Mouse (Mus musculus) forebrain, embryonic 12.5 days (tissue): Measurements from ENCODE around the gene Nanp. TPM values are rescaled to one million over a fixed set of nuclear protein-coding genes. Genes with fewer than 3 reads are reported as not detected.

Experiments used
- ATAC-seq: fragments of 200-750 bp; cut with Nextera tagmentation; 2 replicates; pipeline ENCODE4 v1.8.0; 2017; ENCODE audit warnings: moderate TSS enrichment; ENCODE audit not compliant: low FRiP score
- H3K27ac ChIP-seq: fragments of 300-500 bp; sonication (generic); 2 replicates; pipeline ENCODE4 v1.5.1; 2016; ENCODE audit warnings: mild to moderate bottlenecking
- H3K27me3 ChIP-seq: fragments of 300-500 bp; sonication (generic); 2 replicates; pipeline ENCODE4 v1.6.1; 2016; ENCODE audit warnings: mild to moderate bottlenecking
- H3K36me3 ChIP-seq: fragments of 300-500 bp; sonication (generic); replicated peaks from 2 replicates; pipeline ENCODE4 v1.6.1; 2016; ENCODE audit warnings: mild to moderate bottlenecking
- H3K4me1 ChIP-seq: fragments of 300-500 bp; sonication (generic); 2 replicates; pipeline ENCODE4 v1.6.1; 2016
- H3K4me2 ChIP-seq: fragments of 300-500 bp; sonication (generic); 2 replicates; pipeline ENCODE4 v1.6.1; 2016; ENCODE audit warnings: mild to moderate bottlenecking, moderate library complexity
- H3K4me3 ChIP-seq: fragments of 300-500 bp; sonication (generic); replicated peaks from 2 replicates; pipeline ENCODE4 v1.5.1; 2016; ENCODE audit warnings: mild to moderate bottlenecking
- H3K9ac ChIP-seq: fragments of 300-500 bp; sonication (generic); 2 replicates; pipeline ENCODE4 v1.6.1; 2016; ENCODE audit warnings: mild to moderate bottlenecking
- H3K9me3 ChIP-seq: fragments of 300-500 bp; sonication (generic); 2 replicates; pipeline ENCODE4 v1.6.1; 2016
- WGBS: fragments of 180-500 bp; shearing (Covaris S2); methylation state at CpG from one replicate; pipeline ENCODE4 v1.1.7; 2016; 5-methylcytosine and 5-hydroxymethylcytosine counted together
- polyA plus RNA-seq: library from polyadenylated mRNA; unstranded; fragments of >200 nt; fragmentation: Nextera tagmentation; extraction: Ambion mirVana; gene quantifications from 2 replicates; pipeline ENCODE4 v1.2.1, GENCODE M21; 2016

Nanp gene
- polyA plus RNA-seq, 1 experiment from 2014 or later = 44.1 TPM

DNA sequence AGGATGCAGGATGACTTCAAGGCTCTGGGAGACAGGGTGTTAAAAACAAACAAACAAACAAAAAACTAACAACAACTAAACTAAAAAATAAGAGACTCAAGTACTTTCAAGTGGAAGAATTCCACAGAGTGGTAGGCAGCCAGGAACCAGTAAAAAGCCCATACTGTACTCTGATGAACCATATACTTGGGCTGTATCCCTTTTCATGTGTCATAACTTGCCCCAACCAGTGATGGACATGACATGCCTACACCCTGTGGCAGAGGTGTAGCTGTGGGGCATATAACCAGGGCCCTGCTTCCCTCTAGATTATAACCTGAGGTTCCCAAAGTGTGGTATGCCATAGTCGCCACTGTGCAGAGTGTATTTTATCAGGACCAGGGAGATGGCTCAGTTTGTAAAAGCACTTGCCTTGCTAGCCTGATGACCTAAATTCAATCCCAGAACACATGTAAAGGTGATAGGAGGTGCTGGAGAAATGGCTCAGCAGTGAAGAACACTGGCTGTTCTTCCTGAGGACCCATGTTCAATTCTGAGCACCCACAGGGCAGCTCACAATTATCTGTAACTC is 29.6 kb downstream of the Nanp start:
- Histone ChIP-seq H3K9ac (peak overlapping the region; percentile 89), H3K4me3 (peak overlapping the region; percentile 74), H3K9me3 (no peaks in the 10 kb centered on the region), H3K4me1 (peaks cover 23% of the 10 kb centered on the region), H3K27ac (no peak overlapping the region), H3K4me2 (peak overlapping the region; percentile 75), H3K36me3 (no peaks in the 10 kb centered on the region), H3K27me3 (no peaks in the 10 kb centered on the region)
- 82% methylated on average over 1 of the region's 1 CpGs for WGBS
- ATAC-seq = peak; percentile 79

DNA sequence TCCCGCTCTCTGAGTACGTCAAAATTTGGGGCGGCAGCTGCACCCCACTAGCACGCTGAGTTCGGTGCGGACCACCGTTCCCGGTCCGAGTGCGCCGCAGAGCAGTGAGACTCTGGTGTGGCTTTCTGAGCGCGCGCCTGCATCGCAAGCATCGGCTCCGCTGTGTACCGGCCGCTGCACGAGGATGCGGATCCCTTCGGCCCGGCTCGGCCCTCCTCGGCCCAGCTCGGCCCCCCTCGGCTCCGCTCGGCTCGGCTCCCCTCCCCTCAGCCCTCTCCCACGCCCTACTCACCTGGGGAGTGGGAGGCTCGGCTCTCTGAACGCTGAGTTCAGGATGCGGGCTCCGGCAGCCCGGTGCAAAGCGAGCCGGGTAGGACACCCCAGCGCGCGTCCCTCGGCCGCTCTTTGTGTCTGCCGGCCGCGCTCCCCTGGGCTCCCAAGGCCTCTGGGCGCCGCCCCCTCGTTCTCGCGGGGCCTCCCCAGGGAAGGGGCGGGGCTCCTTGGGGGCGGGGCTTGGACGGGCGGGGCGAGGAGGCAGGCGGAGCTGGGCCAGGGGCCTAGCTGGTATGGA is 30.2 kb downstream of the Nanp start:
- H3K9me3 ChIP-seq = no peaks in the 10 kb centered on the region
- peak overlapping the region; percentile 83 for H3K27ac ChIP-seq
- ATAC-seq = peak; percentile 92
- WGBS = under 1% methylated on average over 55 of the region's 57 CpGs
- H3K4me2 ChIP-seq = peak overlapping the region; percentile 75
- H3K9ac ChIP-seq = peak overlapping the region; percentile 89
- no peaks in the 10 kb centered on the region for H3K36me3 ChIP-seq
- no peaks in the 10 kb centered on the region for H3K27me3 ChIP-seq
- peak overlapping the region; percentile 74 for H3K4me3 ChIP-seq
- peaks cover 23% of the 10 kb centered on the region for H3K4me1 ChIP-seq

DNA sequence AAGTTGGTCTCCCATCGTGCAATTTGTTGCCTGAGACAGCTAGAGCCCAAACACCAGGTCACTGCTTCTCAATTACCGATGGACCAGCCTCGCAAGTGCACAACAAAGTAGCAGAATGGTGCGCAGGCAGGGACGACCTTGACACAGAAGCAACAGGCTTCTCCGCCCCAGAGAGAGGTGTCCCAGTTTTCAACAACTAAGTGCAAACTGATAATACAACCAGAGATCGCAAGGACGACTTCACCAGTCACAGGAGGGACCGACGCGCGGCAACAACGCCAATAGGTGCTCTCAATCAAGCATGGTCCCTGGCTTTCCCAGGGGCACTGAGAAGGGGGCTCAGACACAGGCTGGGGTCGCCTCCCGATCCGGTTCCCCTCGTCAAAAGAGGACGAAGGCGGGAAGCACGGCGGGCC is 30.7 kb downstream of the Nanp start:
- Histone ChIP-seq H3K4me2 (peak overlapping the region; percentile 75), H3K4me1 (peaks cover 23% of the 10 kb centered on the region), H3K27ac (peak overlapping the region; percentile 83), H3K4me3 (peak overlapping the region; percentile 74), H3K9me3 (no peaks in the 10 kb centered on the region), H3K9ac (peak overlapping the region; percentile 89), H3K36me3 (no peaks in the 10 kb centered on the region), H3K27me3 (no peaks in the 10 kb centered on the region)
- no peak; the same call in 1 of the 2 replicates for ATAC-seq
- WGBS = under 1% methylated on average over 21 of the region's 21 CpGs

DNA sequence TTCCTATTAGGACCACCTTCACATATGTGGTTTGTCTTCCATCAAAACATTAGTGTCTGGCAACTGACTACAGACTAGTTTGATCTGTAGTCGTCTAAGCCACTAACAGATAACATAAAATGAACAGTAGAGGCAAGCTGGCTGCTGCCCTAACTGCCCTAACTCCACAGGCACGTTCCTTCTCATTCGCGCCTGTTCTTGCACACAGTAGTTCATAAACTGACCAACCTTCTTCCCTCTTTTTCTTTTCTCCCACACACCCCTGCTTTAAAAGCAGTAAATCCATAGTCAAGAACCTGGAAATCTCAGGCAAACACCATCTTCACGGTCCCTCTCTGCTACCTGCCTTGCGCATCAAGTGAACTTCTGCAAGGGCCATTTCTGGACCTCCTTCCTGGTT is 31.2 kb downstream of the Nanp start:
- Histone ChIP-seq H3K4me1 (peaks cover 23% of the 10 kb centered on the region), H3K27me3 (no peaks in the 10 kb centered on the region), H3K36me3 (no peaks in the 10 kb centered on the region), H3K27ac (no peak overlapping the region), H3K4me2 (peak overlapping the region; percentile 75), H3K4me3 (peak overlapping the region; percentile 74), H3K9ac (peak overlapping the region; percentile 89), H3K9me3 (no peaks in the 10 kb centered on the region)
- no peak for ATAC-seq
- 42% methylated on average over 6 of the region's 6 CpGs for WGBS

DNA sequence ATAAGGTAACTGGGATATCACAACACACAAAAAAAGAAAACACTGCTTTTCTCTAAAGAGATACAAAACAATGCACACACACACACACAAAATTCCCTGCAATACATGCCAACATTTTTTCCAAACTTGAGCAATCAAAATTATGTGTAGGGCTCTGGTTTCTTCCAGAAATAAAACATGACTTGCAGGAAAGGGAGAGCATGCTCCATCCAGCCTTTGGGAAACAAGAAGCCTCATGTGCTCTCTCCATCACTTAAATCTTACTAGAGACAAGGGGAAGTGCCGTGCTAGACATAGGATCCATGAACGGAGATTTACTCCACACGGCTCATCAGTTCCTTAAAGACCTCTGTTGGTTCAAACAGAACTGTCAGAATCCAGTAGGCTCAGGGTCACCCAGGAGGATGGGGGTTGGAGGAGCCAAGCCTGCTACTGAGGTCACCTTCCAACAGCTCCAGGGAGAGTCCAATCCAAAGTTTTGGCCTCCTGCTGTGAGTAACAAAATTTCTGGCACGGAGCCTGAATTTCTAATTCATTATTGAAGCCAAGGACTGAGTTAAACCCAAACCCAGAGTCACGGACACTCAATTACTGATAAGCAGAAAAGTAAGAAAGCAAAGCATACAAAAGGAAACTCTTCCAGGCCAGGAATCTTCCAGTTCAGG is 32.8 kb downstream of the Nanp start:
- WGBS = 66% methylated on average over 5 of the region's 5 CpGs
- no peak overlapping the region for H3K27ac ChIP-seq

DNA sequence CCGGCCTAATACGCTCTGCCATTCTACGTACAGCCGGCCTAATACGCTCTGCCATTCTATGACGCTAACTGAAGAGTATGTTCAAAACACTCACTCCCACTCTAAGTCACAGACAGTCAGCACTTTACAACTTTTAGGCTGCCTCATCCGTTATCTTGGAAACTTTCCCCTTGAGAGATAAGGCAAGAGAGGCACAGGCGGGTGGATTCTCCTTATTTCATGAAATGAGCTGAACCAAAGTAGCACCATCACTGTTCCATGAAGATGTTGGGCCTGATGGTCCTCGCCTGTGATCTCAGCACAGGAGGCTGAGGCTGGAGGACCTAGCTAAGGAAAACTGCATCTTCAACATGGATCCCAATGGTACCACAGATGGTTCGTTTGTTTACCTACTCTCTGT is 34.8 kb downstream of the Nanp start:
- Histone ChIP-seq H3K4me3 (no peak overlapping the region), H3K27me3 (no peaks in the 10 kb centered on the region), H3K4me2 (no peak overlapping the region), H3K9me3 (no peaks in the 10 kb centered on the region), H3K9ac (no peak overlapping the region), H3K4me1 (peaks cover 18% of the 10 kb centered on the region), H3K36me3 (no peaks in the 10 kb centered on the region), H3K27ac (no peak overlapping the region)
- ATAC-seq = no peak
- WGBS = 93% methylated on average over 10 of the region's 10 CpGs

More for the DNA sequence above, 32.8 kb downstream of the Nanp start:
- Histone ChIP-seq H3K9ac (no peak overlapping the region), H3K36me3 (no peaks in the 10 kb centered on the region), H3K4me3 (no peak overlapping the region), H3K27me3 (no peaks in the 10 kb centered on the region), H3K4me2 (no peak overlapping the region), H3K9me3 (no peaks in the 10 kb centered on the region), H3K4me1 (peaks cover 23% of the 10 kb centered on the region)
- ATAC-seq = no peak

DNA sequence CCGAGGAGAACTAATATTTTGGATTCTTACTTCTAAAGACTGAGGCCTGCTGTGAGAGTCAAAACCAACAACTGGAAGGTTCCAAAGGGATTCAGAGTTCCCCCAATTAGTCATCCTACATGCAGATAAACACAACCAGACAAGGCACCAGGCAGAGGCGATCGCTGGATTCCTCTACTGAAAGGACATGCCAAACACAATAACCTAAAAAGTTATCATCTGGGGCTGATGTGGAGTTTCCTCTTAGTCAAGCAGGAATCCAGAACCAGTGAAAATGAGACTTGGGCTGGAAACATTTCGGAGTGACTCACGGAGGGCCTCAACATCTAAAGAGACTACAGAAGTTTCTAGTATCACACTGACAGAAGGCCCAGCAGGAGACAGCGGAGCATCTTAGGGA is 35.4 kb downstream of the Nanp start:
- WGBS = 87% methylated on average over 6 of the region's 6 CpGs
- Histone ChIP-seq H3K4me2 (no peak overlapping the region), H3K36me3 (no peaks in the 10 kb centered on the region), H3K27me3 (no peaks in the 10 kb centered on the region), H3K27ac (no peak overlapping the region), H3K9me3 (no peaks in the 10 kb centered on the region), H3K9ac (no peak overlapping the region), H3K4me1 (peaks cover 23% of the 10 kb centered on the region), H3K4me3 (no peak overlapping the region)
- no peak for ATAC-seq

DNA sequence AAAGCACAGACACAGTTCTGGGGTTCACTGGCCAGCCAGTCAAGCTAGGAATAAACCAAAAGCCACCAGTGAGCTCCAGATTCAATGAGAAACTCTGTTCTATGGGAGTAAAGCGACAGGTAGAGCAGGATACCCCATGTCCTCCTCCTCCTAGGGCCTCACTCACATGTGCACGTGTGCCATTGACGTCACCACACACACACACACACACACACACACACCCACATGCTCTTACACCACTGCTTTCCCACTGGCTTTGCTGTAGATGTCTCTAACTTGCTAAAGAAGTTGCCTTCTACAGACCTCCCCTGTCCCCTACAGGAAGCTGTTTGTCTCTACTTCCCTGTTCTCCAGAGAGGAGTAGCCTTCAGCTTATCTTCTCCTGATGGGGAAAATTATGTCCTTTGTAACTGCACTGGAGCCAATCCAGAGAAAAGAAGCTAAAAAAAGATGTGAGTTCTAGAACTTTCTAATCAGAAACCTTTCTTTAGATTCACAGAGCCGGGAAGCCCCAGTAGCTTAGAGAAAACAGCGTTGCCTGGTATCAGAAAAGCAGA is 37.5 kb downstream of the Nanp start:
- H3K4me3 ChIP-seq = no peak overlapping the region
- no peak overlapping the region for H3K9ac ChIP-seq
- H3K27me3 ChIP-seq = no peaks in the 10 kb centered on the region
- H3K4me1 ChIP-seq = peaks cover 21% of the 10 kb centered on the region
- H3K9me3 ChIP-seq = no peaks in the 10 kb centered on the region
- H3K36me3 ChIP-seq = no peaks in the 10 kb centered on the region
- H3K27ac ChIP-seq = no peak overlapping the region
- 88% methylated on average over 5 of the region's 5 CpGs for WGBS
- ATAC-seq = no peak
- H3K4me2 ChIP-seq = no peak overlapping the region

DNA sequence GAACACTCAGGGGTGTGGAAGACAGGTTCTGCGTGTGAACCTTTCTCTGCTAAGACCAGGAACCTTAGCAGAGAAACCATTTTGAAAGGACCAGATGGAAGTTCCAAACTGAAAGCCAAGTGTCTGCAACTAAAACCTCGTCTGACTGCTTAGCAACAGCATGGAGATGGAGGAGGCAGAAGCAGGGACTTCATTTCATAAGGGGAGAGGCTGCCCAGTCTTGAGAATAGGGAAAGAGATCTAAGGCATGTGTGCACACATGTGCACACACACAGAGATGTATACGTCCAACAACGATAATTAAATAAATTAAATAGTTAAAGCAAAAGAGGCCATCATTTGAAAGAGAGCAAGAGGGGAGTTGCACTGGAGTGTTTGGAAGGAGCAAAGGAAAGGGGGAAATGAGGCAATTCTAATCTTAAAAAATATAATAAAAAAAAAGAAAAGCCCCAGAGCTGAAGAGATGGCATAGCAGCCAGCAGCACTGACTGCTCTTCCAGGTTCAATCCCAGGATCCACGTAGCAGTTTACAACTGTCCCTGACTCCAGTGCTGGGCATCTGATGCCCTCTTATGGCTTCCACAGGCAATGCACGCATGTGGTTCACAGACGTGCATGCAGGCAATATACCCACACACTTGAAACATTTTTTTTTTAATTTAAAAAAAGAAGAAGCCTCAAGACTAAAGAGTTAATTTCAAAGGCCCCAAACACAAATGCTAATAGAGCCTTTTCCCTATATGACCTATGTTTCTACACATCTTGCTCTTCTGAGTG is 38.6 kb downstream of the Nanp start:
- Histone ChIP-seq H3K36me3 (no peaks in the 10 kb centered on the region), H3K4me2 (no peak overlapping the region), H3K4me3 (no peak overlapping the region), H3K27me3 (no peaks in the 10 kb centered on the region), H3K27ac (no peak overlapping the region), H3K9ac (no peak overlapping the region), H3K4me1 (peaks cover 18% of the 10 kb centered on the region), H3K9me3 (no peaks in the 10 kb centered on the region)
- 48% methylated on average over 7 of the region's 7 CpGs for WGBS
- ATAC-seq = peak; percentile 67; the same call in 1 of the 2 replicates

DNA sequence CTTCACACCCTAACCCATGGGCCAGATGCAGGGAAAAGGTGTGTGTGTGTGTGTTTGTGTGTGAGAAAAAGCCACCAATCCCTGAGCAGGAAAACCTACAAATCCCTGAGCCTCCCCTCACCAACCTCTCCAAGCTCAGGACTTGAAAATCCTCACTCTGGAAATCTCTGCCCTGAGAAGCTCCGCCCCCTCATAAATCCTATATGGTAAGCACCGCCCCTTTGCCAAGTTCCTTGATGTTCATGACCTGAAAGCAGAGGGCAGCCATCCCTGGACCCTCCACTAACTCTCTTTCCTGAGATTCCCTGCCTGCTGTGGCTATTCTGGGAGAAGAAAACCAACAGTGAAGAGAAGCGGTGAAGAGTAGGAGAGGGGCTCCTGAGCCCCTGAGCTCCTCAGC is 40.2 kb downstream of the Nanp start:
- no peak for ATAC-seq
- H3K27me3 ChIP-seq = no peaks in the 10 kb centered on the region
- no peak overlapping the region for H3K4me2 ChIP-seq
- no peaks in the 10 kb centered on the region for H3K36me3 ChIP-seq
- no peak overlapping the region for H3K9ac ChIP-seq
- H3K4me1 ChIP-seq = peaks cover 18% of the 10 kb centered on the region
- H3K27ac ChIP-seq = no peak overlapping the region
- no peaks in the 10 kb centered on the region for H3K9me3 ChIP-seq
- WGBS = 83% methylated on average over 3 of the region's 3 CpGs
- no peak overlapping the region for H3K4me3 ChIP-seq

DNA sequence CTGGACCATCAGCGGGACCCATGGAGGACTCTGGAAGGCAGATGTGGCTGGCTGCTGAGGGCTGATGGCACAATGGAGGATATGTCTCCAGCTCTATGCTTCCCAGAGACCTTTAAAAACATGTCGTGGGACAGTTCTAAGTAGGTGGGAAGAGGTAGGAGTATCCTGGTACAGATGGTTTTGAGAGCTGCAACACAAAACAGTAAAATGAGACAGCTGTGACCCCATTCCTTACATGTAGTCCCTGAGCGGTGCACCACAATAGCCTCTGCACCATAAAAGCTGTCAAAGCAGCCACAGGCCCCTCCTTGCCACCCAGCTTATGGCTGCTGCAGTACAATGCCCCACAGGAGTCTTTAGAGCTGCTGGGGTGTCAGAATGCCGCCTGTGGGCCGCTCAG is 41.6 kb downstream of the Nanp start:
- 65% methylated on average over 5 of the region's 5 CpGs for WGBS
- no peaks in the 10 kb centered on the region for H3K27me3 ChIP-seq
- H3K4me1 ChIP-seq = peaks cover 18% of the 10 kb centered on the region
- no peak overlapping the region for H3K4me3 ChIP-seq
- ATAC-seq = no peak
- H3K27ac ChIP-seq = no peak overlapping the region
- peak overlapping the region; percentile 40; the same call in 1 of the 2 replicates for H3K9ac ChIP-seq
- no peaks in the 10 kb centered on the region for H3K36me3 ChIP-seq
- H3K4me2 ChIP-seq = no peak overlapping the region
- no peaks in the 10 kb centered on the region for H3K9me3 ChIP-seq

DNA sequence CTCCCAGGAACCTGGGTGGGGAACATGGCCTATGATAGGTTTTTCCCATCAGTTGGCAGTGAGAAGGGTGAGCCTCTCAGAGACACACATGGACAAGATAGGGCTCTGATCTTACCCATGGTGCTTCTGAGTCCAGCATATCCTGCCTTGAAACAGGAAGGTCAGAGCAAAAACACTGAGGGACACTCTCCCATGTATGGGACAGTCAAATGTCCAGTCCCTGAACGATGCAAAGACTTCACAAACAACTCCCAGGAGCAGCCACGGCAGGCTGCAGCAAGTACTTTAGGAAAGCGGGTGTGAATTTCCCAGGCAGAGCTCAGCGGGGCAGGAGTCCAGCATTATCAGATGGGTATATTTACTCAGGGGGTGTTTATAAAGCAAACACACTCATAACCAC is 43.9 kb downstream of the Nanp start:
- no peak for ATAC-seq
- 93% methylated on average over 4 of the region's 4 CpGs for WGBS
- Histone ChIP-seq H3K9ac (no peak overlapping the region), H3K27ac (no peak overlapping the region), H3K4me3 (no peak overlapping the region), H3K4me2 (no peak overlapping the region), H3K9me3 (no peaks in the 10 kb centered on the region), H3K27me3 (no peaks in the 10 kb centered on the region), H3K4me1 (peaks cover 18% of the 10 kb centered on the region), H3K36me3 (no peaks in the 10 kb centered on the region)
